Mouse (Mus musculus) testis, adult 2 months (tissue): ENCODE measurements at regions not wholly inside any gene's neighbourhood (a gene's known extent, or its start where the extent isn't known, plus 50 kb on each side); places are given as distances from the start of the nearest gene placed in this dataset.

Experiments
- CTCF ChIP-seq: fragments of 200-500 bp; IDR thresholded peaks from 2 replicates; pipeline ENCODE4 v1.5.1; 2012; ENCODE audit warnings: low read depth, mild to moderate bottlenecking, inconsistent platforms, low read length, moderate library complexity; ENCODE audit not compliant: control insufficient read depth, insufficient read depth, insufficient replicate concordance
- POLR2A ChIP-seq: fragments of 200-500 bp; IDR thresholded peaks from 2 replicates; pipeline ENCODE4 v1.6.1; 2012; ENCODE audit warnings: low read depth, mild to moderate bottlenecking, inconsistent platforms, low read length, moderate library complexity; ENCODE audit not compliant: control insufficient read depth

DNA sequence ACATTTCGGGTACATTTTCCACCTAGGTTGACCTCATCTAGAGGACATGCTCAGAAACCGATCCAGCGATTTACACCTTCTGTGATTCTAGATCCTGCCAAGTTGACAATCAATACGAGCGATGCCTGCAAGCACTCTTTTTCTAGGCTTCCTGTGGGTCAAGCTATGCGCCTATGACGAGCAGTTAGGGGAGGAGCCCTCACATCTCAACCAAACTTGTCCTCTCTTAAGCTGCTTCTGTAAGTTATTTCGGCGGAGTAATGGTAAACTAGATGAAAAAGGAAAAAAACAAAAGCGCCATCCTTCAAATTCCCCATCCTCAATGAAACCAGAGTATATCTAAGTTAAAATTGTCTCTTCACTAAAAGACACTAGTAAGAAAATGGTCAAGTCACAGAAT lies 858.5 kb downstream of the Zfp704 start:
- TF ChIP-seq CTCF = no peak
- no peak for TF ChIP-seq POLR2A
